Mouse (Mus musculus) intestine, embryonic 14.5 days (tissue): ENCODE measurements at regions not wholly inside any gene's neighbourhood (a gene's known extent, or its start where the extent isn't known, plus 50 kb on each side); places are given as distances from the start of the nearest gene placed in this dataset.
A peak's percentile ranks its signal among the peaks of the same experiment; 100 is the strongest.

Experiments
- ATAC-seq: fragments of 200-750 bp; cut with Nextera tagmentation; replicated peaks from 2 replicates; pipeline ENCODE4 v1.8.0; 2017; ENCODE audit warnings: low read depth, moderate number of reproducible peaks, moderate TSS enrichment, moderate library complexity; ENCODE audit not compliant: low FRiP score, low TSS enrichment
- DNase-seq: peaks from one replicate; pipeline ENCODE4 v3.0.0-alpha.2; 2018; ENCODE audit warnings: low spot score
- H3K27ac ChIP-seq: fragments of 300-500 bp; sonication (generic); 2 replicates; pipeline ENCODE4 v1.5.1; 2014; ENCODE audit warnings: low read depth, mild to moderate bottlenecking, control low read depth
- H3K27me3 ChIP-seq: fragments of 300-500 bp; sonication (generic); replicated peaks from 2 replicates; pipeline ENCODE4 v1.6.1; 2014; ENCODE audit warnings: low read length, control low read depth; ENCODE audit not compliant: control insufficient read depth, insufficient read depth
- H3K36me3 ChIP-seq: fragments of 300-500 bp; sonication (generic); 2 replicates; pipeline ENCODE4 v1.6.1; 2014; ENCODE audit warnings: low read length, control low read depth; ENCODE audit not compliant: control insufficient read depth, insufficient read depth
- H3K4me1 ChIP-seq: fragments of 300-500 bp; sonication (generic); replicated peaks from 2 replicates; pipeline ENCODE4 v1.6.1; 2014; ENCODE audit warnings: low read length, control low read depth, mixed read lengths; ENCODE audit not compliant: control insufficient read depth, insufficient read depth
- H3K4me2 ChIP-seq: fragments of 300-500 bp; sonication (generic); 2 replicates; pipeline ENCODE4 v1.6.1; 2014; ENCODE audit warnings: low read length
- H3K4me3 ChIP-seq: fragments of 300-500 bp; sonication (generic); 2 replicates; pipeline ENCODE4 v1.5.1; 2014; ENCODE audit warnings: low read depth, low read length, control low read depth, mixed read lengths
- H3K9ac ChIP-seq: fragments of 300-500 bp; sonication (generic); 2 replicates; pipeline ENCODE4 v1.6.1; 2014; ENCODE audit warnings: mild to moderate bottlenecking, low read length
- H3K9me3 ChIP-seq: fragments of 300-500 bp; sonication (generic); 2 replicates; pipeline ENCODE4 v1.6.1; 2016; ENCODE audit warnings: low read length, control low read depth; ENCODE audit not compliant: control insufficient read depth
- WGBS: fragments of 180-500 bp; shearing (Covaris S2); extraction: QIAGEN DNeasy Blood & Tissue Kit; methylation state at CpG from one replicate; pipeline ENCODE4 v1.1.7; 2014; 5-methylcytosine and 5-hydroxymethylcytosine counted together

DNA sequence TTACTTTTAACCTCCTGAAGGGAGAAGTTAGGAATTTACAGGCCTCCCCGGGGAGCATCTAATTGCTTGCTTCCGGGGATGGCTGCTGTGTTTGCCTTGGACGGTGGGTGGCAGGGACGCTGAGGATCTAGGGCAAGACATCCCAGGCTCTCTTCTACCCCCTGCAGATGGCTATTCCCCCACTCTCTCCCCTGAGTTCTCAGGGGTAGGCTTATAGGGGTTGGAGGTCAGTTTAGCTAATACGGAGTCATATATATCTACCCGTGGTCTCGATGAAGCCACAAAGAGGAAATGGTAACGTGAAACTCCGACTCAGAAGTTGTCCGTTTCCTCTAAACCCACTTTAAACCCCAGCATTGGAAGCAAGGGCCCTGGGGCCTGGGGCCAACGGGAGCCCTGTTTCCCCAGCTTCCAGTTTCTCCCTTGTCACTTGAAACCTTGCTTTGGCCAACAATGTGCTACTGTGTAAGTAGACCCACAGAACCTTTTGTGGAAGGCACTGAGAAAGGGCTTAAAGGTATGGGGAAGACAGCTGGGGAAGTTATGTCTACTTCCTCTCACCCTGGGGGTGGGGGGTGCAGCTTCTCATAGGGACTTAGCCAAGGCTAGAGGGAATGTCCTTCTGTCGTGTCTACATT lies 156.4 kb downstream of the Opa1 start:
- Histone ChIP-seq H3K27me3 (no peaks in the 10 kb centered on the region), H3K4me3 (no peak overlapping the region), H3K4me1 (peaks cover 28% of the 10 kb centered on the region), H3K9ac (no peak overlapping the region), H3K36me3 (no peaks in the 10 kb centered on the region), H3K27ac (peak overlapping the region; percentile 78), H3K9me3 (no peaks in the 10 kb centered on the region), H3K4me2 (peak overlapping the region; percentile 2)
- WGBS = 12% methylated on average over 12 of the region's 12 CpGs
- ATAC-seq (peak; percentile 29), DNase-seq (no peak)

DNA sequence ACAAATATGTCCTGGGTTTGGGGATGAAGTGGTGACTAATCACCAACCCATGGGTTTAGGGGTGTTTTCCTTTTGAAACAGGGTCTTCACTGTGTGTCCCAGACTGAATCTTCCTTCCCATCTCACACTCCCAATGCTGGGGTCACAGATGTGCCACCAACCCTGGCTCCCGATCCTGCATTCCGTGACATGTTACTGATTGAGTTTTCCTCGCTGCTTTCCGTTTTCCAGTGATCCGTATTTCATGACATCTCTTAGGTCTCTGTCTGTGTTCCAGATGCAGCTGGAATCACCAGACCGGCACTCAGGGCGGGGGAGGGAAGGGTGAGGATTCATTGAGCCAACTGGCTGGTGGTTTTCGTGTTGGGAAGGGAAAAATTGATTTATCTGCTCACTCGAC lies 157.1 kb downstream of the Opa1 start:
- Histone ChIP-seq H3K9ac (no peak overlapping the region), H3K27ac (peak overlapping the region; percentile 78; the same call in 1 of the 2 replicates), H3K4me1 (peaks cover 28% of the 10 kb centered on the region), H3K27me3 (no peaks in the 10 kb centered on the region), H3K9me3 (no peaks in the 10 kb centered on the region), H3K4me2 (no peak overlapping the region), H3K36me3 (no peaks in the 10 kb centered on the region), H3K4me3 (no peak overlapping the region)
- DNase-seq (no peak), ATAC-seq (no peak)
- 36% methylated on average over 9 of the region's 9 CpGs for WGBS

DNA sequence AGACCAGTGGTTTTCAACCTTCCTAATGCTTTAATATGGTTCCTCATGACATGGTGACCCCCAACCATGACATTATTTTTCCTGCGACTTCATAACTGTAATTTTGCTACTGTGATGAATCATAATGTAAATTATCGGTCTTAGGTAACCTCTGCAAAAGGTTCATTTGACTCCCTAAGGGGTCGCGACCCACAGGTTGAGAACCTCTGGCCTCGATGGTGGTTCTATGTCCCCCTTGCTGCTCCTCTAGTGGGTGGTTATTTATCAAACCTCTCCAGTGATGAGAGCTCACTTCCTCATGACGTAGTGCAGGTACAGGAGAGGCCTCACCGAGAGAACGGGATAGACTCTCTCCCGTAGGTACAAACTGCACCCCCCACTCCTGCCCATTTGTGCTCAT lies 158.9 kb downstream of the Opa1 start:
- H3K4me3 ChIP-seq = no peak overlapping the region
- no peaks in the 10 kb centered on the region for H3K36me3 ChIP-seq
- H3K9me3 ChIP-seq = no peaks in the 10 kb centered on the region
- 77% methylated on average over 9 of the region's 9 CpGs for WGBS
- ATAC-seq (no peak), DNase-seq (no peak)
- H3K27me3 ChIP-seq = no peaks in the 10 kb centered on the region
- no peak overlapping the region for H3K27ac ChIP-seq
- H3K4me2 ChIP-seq = no peak overlapping the region
- peaks cover 36% of the 10 kb centered on the region for H3K4me1 ChIP-seq
- no peak overlapping the region for H3K9ac ChIP-seq

DNA sequence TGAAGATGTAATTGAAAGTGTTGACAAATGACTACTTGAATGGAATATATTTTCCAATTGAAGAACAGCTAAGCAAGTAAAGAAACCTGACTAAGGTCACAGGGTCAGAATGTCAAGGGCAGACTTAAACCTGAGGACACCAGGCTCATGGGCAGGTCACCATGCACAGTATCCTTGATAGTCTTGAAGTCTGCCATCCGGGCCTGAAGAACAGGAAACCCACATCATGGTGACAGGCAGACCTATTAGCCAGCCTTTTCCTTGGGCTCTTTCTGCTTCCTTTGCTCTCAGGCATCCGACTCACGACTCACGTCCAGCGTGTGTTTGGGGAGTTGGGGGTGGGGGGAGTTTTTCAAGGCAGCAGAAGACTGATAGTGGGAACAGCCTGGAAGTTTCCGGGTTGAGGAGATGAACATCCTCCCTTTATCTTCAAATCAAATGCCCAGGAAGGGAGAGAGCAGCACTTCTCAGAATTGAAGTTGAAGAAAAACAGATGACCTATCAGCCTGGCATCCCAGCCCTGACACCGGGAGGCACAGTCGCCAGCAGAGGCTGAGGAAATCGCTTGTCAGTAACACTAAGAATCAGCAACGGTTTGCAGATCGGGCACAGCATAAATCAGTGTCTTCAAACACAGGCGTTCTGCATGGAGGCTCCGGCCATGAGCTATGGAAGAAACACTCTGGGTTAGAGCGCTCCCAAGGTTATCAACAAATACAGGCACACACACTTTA lies 163.5 kb downstream of the Opa1 start:
- no peak for DNase-seq
- WGBS = 16% methylated on average over 14 of the region's 14 CpGs
- no peak overlapping the region for H3K4me3 ChIP-seq
- no peak overlapping the region for H3K27ac ChIP-seq
- H3K4me1 ChIP-seq = peaks cover 11% of the 10 kb centered on the region
- H3K36me3 ChIP-seq = no peaks in the 10 kb centered on the region
- no peak for ATAC-seq
- no peak overlapping the region for H3K9ac ChIP-seq
- H3K4me2 ChIP-seq = no peak overlapping the region
- no peaks in the 10 kb centered on the region for H3K9me3 ChIP-seq
- no peaks in the 10 kb centered on the region for H3K27me3 ChIP-seq

DNA sequence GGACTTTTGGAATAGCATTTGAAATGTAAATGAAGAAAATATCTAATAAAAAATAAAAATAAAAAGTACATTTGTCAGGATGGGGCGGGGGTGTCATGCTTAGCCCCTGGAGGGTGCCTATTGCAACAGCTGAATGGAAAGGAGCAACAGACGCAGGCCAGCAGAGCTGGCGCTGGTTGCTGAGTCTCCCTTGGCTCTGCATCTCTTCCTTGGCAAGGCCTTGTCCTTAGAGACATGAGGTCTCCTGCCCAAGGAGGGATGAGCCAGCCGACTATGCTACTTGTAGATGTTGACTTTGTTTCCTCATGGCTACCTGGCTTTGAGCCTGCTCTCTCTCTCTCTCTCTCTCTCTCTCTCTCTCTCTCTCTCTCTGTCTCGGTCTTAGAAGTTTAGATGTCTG lies 166.4 kb downstream of the Opa1 start:
- 77% methylated on average over 5 of the region's 5 CpGs for WGBS
- H3K4me1 ChIP-seq = peaks cover 11% of the 10 kb centered on the region
- no peak overlapping the region for H3K27ac ChIP-seq
- no peak overlapping the region for H3K4me3 ChIP-seq
- H3K4me2 ChIP-seq = no peak overlapping the region
- ATAC-seq = no peak
- H3K9ac ChIP-seq = no peak overlapping the region
- no peaks in the 10 kb centered on the region for H3K9me3 ChIP-seq
- DNase-seq = no peak
- H3K36me3 ChIP-seq = no peaks in the 10 kb centered on the region
- no peaks in the 10 kb centered on the region for H3K27me3 ChIP-seq

DNA sequence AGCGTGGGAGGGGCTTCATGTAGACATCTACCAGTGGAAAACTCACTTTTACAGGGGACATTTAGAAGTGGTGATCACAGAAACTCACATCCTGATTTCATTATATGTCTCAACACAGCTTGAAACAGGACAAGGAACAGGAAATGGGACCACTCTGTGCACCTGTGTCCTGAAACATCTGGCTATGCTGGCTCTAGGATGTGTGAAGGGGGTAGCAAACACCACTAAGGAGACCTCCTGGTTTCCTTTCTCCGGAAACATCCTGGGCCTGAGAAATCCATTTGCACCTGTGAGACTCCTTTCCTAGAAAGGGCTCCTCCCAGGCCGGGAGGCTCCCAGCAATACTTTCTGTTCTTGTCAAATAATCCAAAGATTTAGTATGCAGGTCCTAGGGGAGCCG lies 167.1 kb downstream of the Opa1 start:
- Histone ChIP-seq H3K36me3 (no peaks in the 10 kb centered on the region), H3K9ac (no peak overlapping the region), H3K4me2 (no peak overlapping the region), H3K4me3 (no peak overlapping the region), H3K27me3 (no peaks in the 10 kb centered on the region), H3K9me3 (no peaks in the 10 kb centered on the region), H3K27ac (no peak overlapping the region), H3K4me1 (peaks cover 11% of the 10 kb centered on the region)
- WGBS = 73% methylated on average over 4 of the region's 4 CpGs
- DNase-seq = no peak
- ATAC-seq = no peak

DNA sequence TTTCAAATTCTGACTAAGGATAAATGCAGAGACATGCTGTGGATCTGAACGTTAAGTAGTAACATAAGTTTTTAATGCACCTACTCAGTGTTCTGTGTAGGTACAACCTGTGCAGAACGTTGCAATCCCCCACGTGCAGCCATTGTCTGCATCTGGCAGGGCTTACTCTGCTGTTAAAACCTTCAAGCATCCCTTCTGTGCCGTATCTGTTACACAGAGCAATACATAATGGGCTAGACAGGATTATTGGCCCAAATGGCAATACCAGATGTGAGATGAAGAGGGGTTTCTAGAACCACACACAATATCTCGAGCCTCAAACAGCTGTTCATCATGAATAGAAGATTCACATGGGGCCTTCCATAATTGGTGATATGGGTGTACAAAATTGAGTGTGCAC lies 170.0 kb downstream of the Opa1 start:
- no peak for DNase-seq
- Histone ChIP-seq H3K27me3 (no peaks in the 10 kb centered on the region), H3K4me1 (no peaks in the 10 kb centered on the region; the same call in 1 of the 2 replicates), H3K9me3 (no peaks in the 10 kb centered on the region), H3K36me3 (no peaks in the 10 kb centered on the region), H3K27ac (no peak overlapping the region), H3K4me3 (no peak overlapping the region), H3K4me2 (no peak overlapping the region), H3K9ac (no peak overlapping the region)
- ATAC-seq = no peak
- 67% methylated on average over 5 of the region's 5 CpGs for WGBS

DNA sequence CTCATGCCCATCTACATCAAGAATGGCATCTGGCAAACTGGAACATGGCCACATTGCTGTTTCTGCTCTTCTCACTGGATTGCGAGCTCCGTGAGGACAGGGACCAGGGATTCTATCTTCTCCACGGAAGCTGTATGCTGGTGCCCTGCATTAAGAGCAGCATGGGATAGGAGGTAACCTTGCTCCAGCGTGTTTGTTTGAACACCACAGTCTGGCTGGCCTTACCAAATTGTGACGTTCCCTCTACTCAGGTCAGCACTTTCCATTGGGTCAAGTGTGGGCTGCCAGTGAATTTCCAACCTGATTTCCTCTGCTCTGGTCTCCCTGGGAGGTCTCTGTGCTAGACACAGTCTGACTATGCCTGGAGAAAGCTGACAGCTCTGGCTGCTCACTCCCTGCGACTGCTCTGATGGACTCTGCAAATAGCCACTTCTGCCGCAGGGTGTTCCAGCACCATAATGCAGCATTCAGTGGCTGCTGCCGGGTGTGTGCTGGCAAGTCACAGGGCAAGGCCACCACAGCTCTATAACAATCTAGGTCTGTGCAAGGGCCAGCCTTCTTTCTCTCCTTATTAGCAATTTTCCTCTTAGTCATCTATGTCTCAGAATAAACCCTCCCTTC lies 175.6 kb downstream of the Opa1 start:
- 0 out of 2 replicates have a peak, but pooled peaks cover 2% of the 10 kb centered on the region for H3K9me3 ChIP-seq
- no peak for DNase-seq
- H3K4me1 ChIP-seq = peaks cover 28% of the 10 kb centered on the region
- no peak overlapping the region for H3K4me2 ChIP-seq
- H3K27me3 ChIP-seq = no peaks in the 10 kb centered on the region
- no peak overlapping the region for H3K4me3 ChIP-seq
- 0 out of 2 replicates have a peak overlapping the region, but pooled peaks have one; percentile 5 for H3K9ac ChIP-seq
- 0 out of 2 replicates have a peak, but pooled peaks have one; percentile 41 for ATAC-seq
- no peaks in the 10 kb centered on the region for H3K36me3 ChIP-seq
- 32% methylated on average over 8 of the region's 8 CpGs for WGBS
- H3K27ac ChIP-seq = no peak overlapping the region
